Mouse (Mus musculus): ENCODE measurements at regions not wholly inside any gene's neighbourhood (a gene's known extent, or its start where the extent isn't known, plus 50 kb on each side); places are given as distances from the start of the nearest gene placed in this dataset.

- no peak for TF ChIP-seq CTCF (IDR thresholded peaks at IDR 0.05; ENCODE audit: low read depth, low read length)
- TF ChIP-seq POLR2AphosphoS5 (IDR thresholded peaks at IDR 0.05; ENCODE audit: insufficient replicate concordance, low read depth, low read length) = no peak
- TF ChIP-seq GATA2 (IDR thresholded peaks at IDR 0.05; ENCODE audit: borderline replicate concordance, low read depth, low read length) = no peak
- no peak for TF ChIP-seq TAL1 (conservative IDR thresholded peaks at IDR 0.05; ENCODE audit: low read depth, low read length)
- no peak for TF ChIP-seq GATA1 (IDR thresholded peaks at IDR 0.05; ENCODE audit: borderline replicate concordance, low read length)
Observed at GRCm38 (mm10) chr8:7936596-7936995, 724.4 kb downstream of the Efnb2 start.

Measured in G1E (cell line).